Mouse (Mus musculus): ENCODE results near the gene Gosr1. TPM values are rescaled to one million over a fixed set of nuclear protein-coding genes. Genes with fewer than 3 reads are reported as not detected.
"Not testable (repeated sequence)": the region's sequence is repeated elsewhere in the genome, so short reads cannot be mapped to it uniquely, and the experiment has no call there.

Gene Gosr1
- total RNA-seq (2021) = 10 to 100 TPM; 59.6 to 60.3 TPM

GRCm38 (mm10) chr11:76763053-76763740 is at the start of gene Gosr1:
Gene Gosr1, minus strand, starts transcription at chr11:76763579.
- peak; percentile 88 to 89 for DNase-seq

GRCm38 (mm10) chr11:76810706-76811495 is 47.5 kb upstream of the Gosr1 start:
- DNase-seq = no peak

- DNase-seq = peak; percentile 17 to 37
Measured at GRCm38 (mm10) chr11:76809450-76809849, 46.1 kb upstream of the Gosr1 start.

- no peak for DNase-seq
Measured at GRCm38 (mm10) chr11:76808550-76808949, 45.2 kb upstream of the Gosr1 start.

GRCm38 (mm10) chr11:76807007-76807679 is 43.8 kb upstream of the Gosr1 start:
- no peak for DNase-seq

- no peak for DNase-seq
Measured at GRCm38 (mm10) chr11:76806026-76806425, 42.6 kb upstream of the Gosr1 start.

- DNase-seq = not testable (repeated sequence)
Measured at GRCm38 (mm10) chr11:76805072-76805471, 41.7 kb upstream of the Gosr1 start.

GRCm38 (mm10) chr11:76803266-76803665 is 39.9 kb upstream of the Gosr1 start:
- DNase-seq = no peak

GRCm38 (mm10) chr11:76797236-76797635 is 33.9 kb upstream of the Gosr1 start:
- no peak for DNase-seq

- DNase-seq = no peak
Measured at GRCm38 (mm10) chr11:76795326-76795725, 31.9 kb upstream of the Gosr1 start.

GRCm38 (mm10) chr11:76791331-76791730 is 28.0 kb upstream of the Gosr1 start:
- peak in 1 of 2 experiments; percentile 20 for DNase-seq

GRCm38 (mm10) chr11:76789252-76789651 is 25.9 kb upstream of the Gosr1 start:
- peak in 1 of 2 experiments; percentile 15 for DNase-seq

- DNase-seq = no peak
Measured at GRCm38 (mm10) chr11:76775533-76775932, 12.2 kb upstream of the Gosr1 start.

- DNase-seq = no peak
Measured at GRCm38 (mm10) chr11:76773811-76774210, 10.4 kb upstream of the Gosr1 start.

GRCm38 (mm10) chr11:76770566-76770965 is 7.2 kb upstream of the Gosr1 start:
- DNase-seq = no peak

- DNase-seq = no peak
Measured at GRCm38 (mm10) chr11:76763741-76764122, 353 bp upstream of the Gosr1 start.

- no peak for DNase-seq
Measured at GRCm38 (mm10) chr11:76752276-76752675, 11.1 kb downstream of the Gosr1 start.

- no peak for DNase-seq
Measured at GRCm38 (mm10) chr11:76748819-76749218, 14.6 kb downstream of the Gosr1 start.

GRCm38 (mm10) chr11:76745921-76746320 is 17.5 kb downstream of the Gosr1 start:
- no peak for DNase-seq

GRCm38 (mm10) chr11:76744550-76744949 is 18.8 kb downstream of the Gosr1 start:
- peak in 1 of 2 experiments; percentile 21 for DNase-seq

- no peak for DNase-seq
Measured at GRCm38 (mm10) chr11:76742511-76742910, 20.9 kb downstream of the Gosr1 start.

GRCm38 (mm10) chr11:76739125-76739524 is 24.3 kb downstream of the Gosr1 start:
- no peak for DNase-seq

GRCm38 (mm10) chr11:76735753-76736324 is 27.5 kb downstream of the Gosr1 start:
- no peak for DNase-seq
